Mouse (Mus musculus) lung, postnatal 0 days (tissue): ENCODE measurements around the gene Gng8. TPM values are rescaled to one million over a fixed set of nuclear protein-coding genes. Genes with fewer than 3 reads are reported as not detected.
A peak's percentile ranks its signal among the peaks of the same experiment; 100 is the strongest.

ENCODE experiments used
- ATAC-seq: fragments of 200-750 bp; cut with Nextera tagmentation; 2 replicates; pipeline ENCODE4 v1.8.0; 2017; ENCODE audit warnings: moderate library complexity
- DNase-seq: peaks from one replicate; pipeline ENCODE4 v3.0.0-alpha.2; 2016; ENCODE audit warnings: low spot score
- H3K27ac ChIP-seq: fragments of 300-500 bp; sonication (generic); 2 replicates; pipeline ENCODE4 v1.5.1; 2014; ENCODE audit warnings: antibody characterized with exemption, mild to moderate bottlenecking, low read length, mixed read lengths
- H3K27me3 ChIP-seq: fragments of 300-500 bp; sonication (generic); replicated peaks from 2 replicates; pipeline ENCODE4 v1.6.1; 2014; ENCODE audit warnings: low read length, mixed read lengths; ENCODE audit not compliant: insufficient read depth
- H3K36me3 ChIP-seq: fragments of 300-500 bp; sonication (generic); 2 replicates; pipeline ENCODE4 v1.6.1; 2014; ENCODE audit warnings: low read length, mixed read lengths; ENCODE audit not compliant: insufficient read depth
- H3K4me1 ChIP-seq: fragments of 300-500 bp; sonication (generic); 2 replicates; pipeline ENCODE4 v1.6.1; 2014; ENCODE audit warnings: antibody characterized with exemption, low read depth, low read length, mixed read lengths; ENCODE audit not compliant: insufficient read depth
- H3K4me2 ChIP-seq: fragments of 300-500 bp; sonication (generic); replicated peaks from 2 replicates; pipeline ENCODE4 v1.6.1; 2014; ENCODE audit warnings: low read depth, mild to moderate bottlenecking, low read length, moderate library complexity, mixed read lengths
- H3K4me3 ChIP-seq: fragments of 300-500 bp; sonication (generic); 2 replicates; pipeline ENCODE4 v1.5.1; 2014; ENCODE audit warnings: low read depth, low read length
- H3K9ac ChIP-seq: fragments of 300-500 bp; sonication (generic); replicated peaks from 2 replicates; pipeline ENCODE4 v1.6.1; 2014; ENCODE audit warnings: low read depth, mild to moderate bottlenecking
- H3K9me3 ChIP-seq: fragments of 300-500 bp; sonication (generic); 2 replicates; pipeline ENCODE4 v1.6.1; 2016; ENCODE audit warnings: low read length, mixed read lengths
- CTCF ChIP-seq: IDR thresholded peaks from 2 replicates; pipeline ENCODE4 v1.5.1; 2016; ENCODE audit warnings: antibody characterized with exemption, mild to moderate bottlenecking
- EP300 ChIP-seq: IDR thresholded peaks from 2 replicates; pipeline ENCODE4 v1.6.1; 2016; ENCODE audit warnings: antibody characterized with exemption, mild to moderate bottlenecking, control low read depth
- WGBS: fragments of 180-500 bp; shearing (Covaris S2); extraction: QIAGEN DNeasy Blood & Tissue Kit; methylation state at CpG from one replicate; pipeline ENCODE4 v1.1.7; 2014; 5-methylcytosine and 5-hydroxymethylcytosine counted together
- polyA plus RNA-seq: library from polyadenylated mRNA; unstranded; fragments of >200 nt; fragmentation: Nextera tagmentation; extraction: Ambion mirVana; gene quantifications from 2 replicates; pipeline ENCODE4 v1.2.1, GENCODE M21; 2015

The Gng8 gene
- polyA plus RNA-seq, 1 experiment from 2014 or later, result 6.6 TPM

GRCm38 (mm10) chr7:16944061-16944807 lies 52.6 kb downstream of the Gng8 start, which contains the start of gene Pnmal2:
Pnmal2 (plus strand) TSS chr7:16944682.
- ATAC-seq, result peak; percentile 83
- peaks cover 19% of the 10 kb centered on the region; the same call in 1 of the 2 replicates for H3K4me1 ChIP-seq
- H3K4me2 ChIP-seq, result peak within 1 kb of the TSS; percentile 84
- H3K9me3 ChIP-seq, result no peaks in the 10 kb centered on the region
- H3K9ac ChIP-seq, result peak within 1 kb of the TSS; percentile 36; the same call in 1 of the 2 replicates
- no peak within 1 kb of the TSS for H3K27ac ChIP-seq
- 16% methylated on average over 36 of the region's 36 CpGs for WGBS
- H3K36me3 ChIP-seq, result no peaks in the 10 kb centered on the region
- peak; percentile 82 for DNase-seq
- TF ChIP-seq CTCF (no peak), EP300 (no peak)
- peak within 1 kb of the TSS; percentile 42 for H3K4me3 ChIP-seq
- peaks cover 27% of the 10 kb centered on the region for H3K27me3 ChIP-seq

GRCm38 (mm10) chr7:16944808-16945315 lies 53.3 kb downstream of the Gng8 start:
- ATAC-seq, result peak; percentile 6; the same call in 1 of the 2 replicates

More at GRCm38 (mm10) chr7:16944808-16945315, 53.3 kb downstream of the Gng8 start:
- H3K4me2 ChIP-seq, result peak overlapping the region; percentile 84
- H3K9me3 ChIP-seq, result no peaks in the 10 kb centered on the region
- H3K36me3 ChIP-seq, result no peaks in the 10 kb centered on the region
- WGBS, result 3% methylated on average over 22 of the region's 22 CpGs
- peaks cover 19% of the 10 kb centered on the region; the same call in 1 of the 2 replicates for H3K4me1 ChIP-seq
- TF ChIP-seq EP300 (no peak), CTCF (no peak)
- H3K27ac ChIP-seq, result no peak overlapping the region
- H3K9ac ChIP-seq, result peak overlapping the region; percentile 36; the same call in 1 of the 2 replicates
- DNase-seq, result no peak
- peak overlapping the region; percentile 42 for H3K4me3 ChIP-seq
- H3K27me3 ChIP-seq, result peaks cover 28% of the 10 kb centered on the region

Other genes with a start within 250 kb of the Gng8 start
- not detected in 2 replicates for gene Ceacam15, start 216.1 kb upstream of the Gng8 start, polyA plus RNA-seq
- not detected in 2 replicates for gene Ceacam9, start 169.9 kb upstream of the Gng8 start, polyA plus RNA-seq
- gene Ap2s1, start 153.4 kb upstream of the Gng8 start, polyA plus RNA-seq, result 240 and 261 TPM in 2 replicates
- gene Slc1a5, start 110.4 kb upstream of the Gng8 start, polyA plus RNA-seq, result 176 and 178 TPM in 2 replicates
- gene Strn4, start 75.9 kb upstream of the Gng8 start, polyA plus RNA-seq, result 57.7 and 60.7 TPM in 2 replicates
- gene Fkrp, start 75.1 kb upstream of the Gng8 start, polyA plus RNA-seq, result 22.3 and 23.5 TPM in 2 replicates
- gene Prkd2, start 48.9 kb upstream of the Gng8 start, polyA plus RNA-seq, result 26.1 and 29.0 TPM in 2 replicates
- 4.2 and 4.3 TPM in 2 replicates for gene Dact3, start 16.5 kb upstream of the Gng8 start, polyA plus RNA-seq
- gene Ptgir, start 14.7 kb downstream of the Gng8 start, polyA plus RNA-seq, result 2.0 and 2.4 TPM in 2 replicates
- 61.7 and 63.6 TPM in 2 replicates for gene Calm3, start 32.3 kb downstream of the Gng8 start, polyA plus RNA-seq
- 1.9 and 2.0 TPM in 2 replicates for gene Pnmal2, start 52.9 kb downstream of the Gng8 start, polyA plus RNA-seq
- gene Pnmal1, start 67.9 kb downstream of the Gng8 start, polyA plus RNA-seq, result 0.04 TPM in 1 of 2 replicates, not detected in the other
- gene Gm42372, start 91.3 kb downstream of the Gng8 start, polyA plus RNA-seq, result 0.02 and 0.04 TPM in 2 replicates
- gene Ccdc8, start 100.9 kb downstream of the Gng8 start, polyA plus RNA-seq, result 7.8 and 8.0 TPM in 2 replicates
- gene Ppp5c, start 136.1 kb downstream of the Gng8 start, polyA plus RNA-seq, result 65.1 and 71.8 TPM in 2 replicates
- 5.3 and 8.2 TPM in 2 replicates for gene Hif3a, start 170.6 kb downstream of the Gng8 start, polyA plus RNA-seq
- 0.18 and 0.21 TPM in 2 replicates for gene Psg16, start 182.3 kb downstream of the Gng8 start, polyA plus RNA-seq